Mouse (Mus musculus) heart, embryonic 16.5 days (tissue): ENCODE measurements around the gene Gm3138. TPM values are rescaled to one million over a fixed set of nuclear protein-coding genes. Genes with fewer than 3 reads are reported as not detected.
"Not testable (repeated sequence)": the region's sequence is repeated elsewhere in the genome, so short reads cannot be mapped to it uniquely, and the experiment has no call there.

Experiments used
- ATAC-seq: fragments of 200-750 bp; cut with Nextera tagmentation; replicated peaks from 2 replicates; pipeline ENCODE4 v1.8.0; 2017; ENCODE audit warnings: moderate number of reproducible peaks; ENCODE audit not compliant: insufficient read depth, low FRiP score; ENCODE audit errors: extremely low read depth
- H3K27ac ChIP-seq: fragments of 300-500 bp; sonication (generic); 2 replicates; pipeline ENCODE4 v1.5.1; 2014; ENCODE audit warnings: mild to moderate bottlenecking, low read length, control low read depth, moderate library complexity
- H3K27me3 ChIP-seq: fragments of 300-500 bp; sonication (generic); 2 replicates; pipeline ENCODE4 v1.6.1; 2014; ENCODE audit warnings: low read length, mixed read lengths; ENCODE audit not compliant: control insufficient read depth, insufficient read depth
- H3K36me3 ChIP-seq: fragments of 300-500 bp; sonication (generic); 2 replicates; pipeline ENCODE4 v1.6.1; 2014; ENCODE audit not compliant: control insufficient read depth, insufficient read depth
- H3K4me1 ChIP-seq: fragments of 300-500 bp; sonication (generic); 2 replicates; pipeline ENCODE4 v1.6.1; 2014; ENCODE audit warnings: low read length, mixed read lengths; ENCODE audit not compliant: control insufficient read depth, insufficient read depth
- H3K4me2 ChIP-seq: fragments of 300-500 bp; sonication (generic); 2 replicates; pipeline ENCODE4 v1.6.1; 2014; ENCODE audit warnings: low read depth, mild to moderate bottlenecking, control low read depth, low read length
- H3K4me3 ChIP-seq: fragments of 300-500 bp; sonication (generic); 2 replicates; pipeline ENCODE4 v1.5.1; 2014; ENCODE audit warnings: mild to moderate bottlenecking, control low read depth, low read length
- H3K9ac ChIP-seq: fragments of 300-500 bp; sonication (generic); 2 replicates; pipeline ENCODE4 v1.6.1; 2014; ENCODE audit warnings: low read length, control low read depth
- H3K9me3 ChIP-seq: fragments of 300-500 bp; sonication (generic); replicated peaks from 2 replicates; pipeline ENCODE4 v1.6.1; 2016; ENCODE audit warnings: low read length; ENCODE audit not compliant: control insufficient read depth
- WGBS: fragments of 180-500 bp; shearing (Covaris S2); extraction: QIAGEN DNeasy Blood & Tissue Kit; methylation state at CpG from one replicate; pipeline ENCODE4 v1.1.7; 2014; 5-methylcytosine and 5-hydroxymethylcytosine counted together
- polyA plus RNA-seq: library from polyadenylated mRNA; unstranded; fragments of >200 nt; fragmentation: Nextera tagmentation; extraction: Ambion mirVana; gene quantifications from 2 replicates; pipeline ENCODE4 v1.2.1, GENCODE M21; 2015

Gene Gm3138
- polyA plus RNA-seq, result not detected in 2 replicates

- WGBS, result no CpG with 5 or more reads among the region's 2 CpGs
- not testable (repeated sequence) for H3K4me1 ChIP-seq, H3K4me3 ChIP-seq, ATAC-seq, H3K9ac ChIP-seq, H3K27ac ChIP-seq, H3K9me3 ChIP-seq, H3K27me3 ChIP-seq, H3K36me3 ChIP-seq, H3K4me2 ChIP-seq
Observed at GRCm38 (mm10) chr14:4249331-4249730, at the start of gene Gm3138. Gm3138 (plus strand) TSS chr14:4249631.

GRCm38 (mm10) chr14:4269238-4269950 lies 20.0 kb downstream of the Gm3138 start:
- not testable (repeated sequence) for H3K4me3 ChIP-seq, ATAC-seq, H3K9ac ChIP-seq, H3K36me3 ChIP-seq, H3K27ac ChIP-seq, H3K4me2 ChIP-seq, H3K4me1 ChIP-seq, H3K27me3 ChIP-seq, H3K9me3 ChIP-seq
- WGBS, result 73% methylated on average over 2 of the region's 2 CpGs

- not testable (repeated sequence) for H3K36me3 ChIP-seq, H3K4me2 ChIP-seq, H3K27me3 ChIP-seq, H3K27ac ChIP-seq, H3K9me3 ChIP-seq, H3K4me3 ChIP-seq, H3K4me1 ChIP-seq, ATAC-seq, H3K9ac ChIP-seq
- 78% methylated on average over 2 of the region's 3 CpGs for WGBS
Observed at GRCm38 (mm10) chr14:4279828-4280227, 30.4 kb downstream of the Gm3138 start.

Other genes starting within 250 kb of the Gm3138 start
- 0.40 and 1.1 TPM in 2 replicates for gene Gm5796, start 225.7 kb upstream of the Gm3138 start, polyA plus RNA-seq
- gene Gm3115, start 165.5 kb upstream of the Gm3138 start, polyA plus RNA-seq, result not detected in 2 replicates
- gene Gm8108, start 139.1 kb upstream of the Gm3138 start, polyA plus RNA-seq, result 0.50 TPM in 1 of 2 replicates, not detected in the other
- not detected in 2 replicates for gene Gm3127, start 84.6 kb upstream of the Gm3138 start, polyA plus RNA-seq
- 0.18 TPM in 1 of 2 replicates, not detected in the other for gene Gm2974, start 67.1 kb upstream of the Gm3138 start, polyA plus RNA-seq
- not detected in 2 replicates for gene Gm3149, start 67.7 kb downstream of the Gm3138 start, polyA plus RNA-seq
- gene 2610042L04Rik, start 85.1 kb downstream of the Gm3138 start, polyA plus RNA-seq, result 0.09 and 0.20 TPM in 2 replicates
- gene Gm3159, start 147.9 kb downstream of the Gm3138 start, polyA plus RNA-seq, result not detected in 2 replicates
- 0.27 and 0.37 TPM in 2 replicates for gene Gm3164, start 165.8 kb downstream of the Gm3138 start, polyA plus RNA-seq
- gene Gm3173, start 181.4 kb downstream of the Gm3138 start, polyA plus RNA-seq, result not detected in 2 replicates
- gene Gm3182, start 232.1 kb downstream of the Gm3138 start, polyA plus RNA-seq, result 0.16 TPM in 1 of 2 replicates, not detected in the other